In the genomic region with DNA sequence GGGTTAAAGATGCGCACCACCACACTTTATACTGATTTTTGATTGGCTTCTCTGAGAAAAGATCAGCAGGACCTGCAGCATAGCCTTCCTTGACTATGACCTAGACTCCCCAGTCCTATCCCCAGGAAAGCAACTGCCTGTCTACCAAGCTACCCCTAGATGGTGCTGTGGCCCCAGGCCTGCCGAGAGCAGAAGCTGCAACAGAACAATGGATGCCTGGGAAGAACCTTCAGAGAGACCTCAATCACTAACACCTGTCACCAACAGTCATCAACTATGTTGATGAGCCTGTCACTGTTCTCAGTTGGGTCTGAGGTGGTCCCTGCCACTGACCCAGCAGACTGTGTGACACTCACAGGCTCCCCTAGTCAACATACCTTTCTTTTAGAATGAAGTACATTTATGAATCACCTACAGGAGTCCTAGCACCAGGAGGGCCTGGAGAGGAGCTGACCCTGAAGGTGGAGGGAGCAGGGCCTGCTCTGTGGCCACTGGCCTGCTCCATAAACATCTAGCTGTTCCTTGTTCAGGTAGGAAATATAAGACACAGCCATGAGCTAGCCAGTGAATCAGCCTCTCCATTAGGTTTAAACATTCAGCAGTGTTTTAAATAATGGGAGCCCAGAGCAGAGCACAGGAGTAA, we compare ENCODE assay signal across 8 mouse cellular contexts. TPM values are rescaled to one million over a fixed set of nuclear protein-coding genes. Genes with fewer than 3 reads are reported as not detected.
DNase-seq lines count a peak whose midpoint lies in the region; ATAC-seq lines count a peak whose summit lies in the region.

No protein-coding gene starts in this region.

- no peak for DNase-seq in frontal cortex, postnatal 14 days (ENCODE audit: low spot score in 2 of 2)
- DNase-seq in adrenal gland, postnatal 10 days, result peak; percentile 80
- peak; percentile 71 for DNase-seq in embryo, embryonic 9.5 days (ENCODE audit: extremely low spot score)
- DNase-seq in heart, postnatal 14 days, result peak; percentile 78 to 80
- DNase-seq in kidney, postnatal 4 days, result peak; percentile 76 to 83
- DNase-seq in lung, postnatal 4 days, result peak; percentile 68 to 80
- DNase-seq in right cerebral cortex, postnatal 10 days (ENCODE audit: low spot score in 2 of 2), result peak; percentile 73 to 80

- intact Hi-C loops in heart, postnatal 14 days (cut with DNase I), result loop anchor here (1.0 to 5.0 kb wide), 4 partner anchors 33 to 198 kb away; partner anchors contain the start of genes Capn15 and Decr2

- peak; percentile 89 for ATAC-seq in frontal cortex, adult (ENCODE audit: low TSS enrichment)

RNA-seq across cellular contexts. Expression of gene Wfikkn1, which starts 13.4 kb away (rescaled TPM):
- 1 to 10 TPM in 1 of 2 experiments, under 1 TPM in 1; 0.78 to 2.7 TPM for total RNA-seq in adrenal gland, postnatal 10 days (2021)
- total RNA-seq in heart, postnatal 14 days (2021), result under 1 TPM; 0.91 to 1.00 TPM

RNA-seq across cellular contexts. Expression of gene Mettl26, which starts 19.2 kb away (rescaled TPM):
- total RNA-seq in adrenal gland, postnatal 10 days (2021), result 10 to 100 TPM; 66.8 to 69.2 TPM
- 10 to 100 TPM; 11.3 to 13.2 TPM for total RNA-seq in heart, postnatal 14 days (2021)

RNA-seq across cellular contexts. Expression of gene Rab40c, which starts 25.4 kb away (rescaled TPM):
- total RNA-seq in adrenal gland, postnatal 10 days (2021), result 10 to 100 TPM; 16.9 to 25.6 TPM
- 10 to 100 TPM; 14.4 to 20.0 TPM for total RNA-seq in heart, postnatal 14 days (2021)

RNA-seq across cellular contexts. Expression of gene Mcrip2, which starts 25.5 kb away (rescaled TPM):
- 100 to 1,000 TPM; 319 to 366 TPM for total RNA-seq in adrenal gland, postnatal 10 days (2021)
- 100 to 1,000 TPM; 226 to 230 TPM for total RNA-seq in heart, postnatal 14 days (2021)

RNA-seq across cellular contexts. Expression of gene Wdr90, which starts 32.8 kb away (rescaled TPM):
- 10 to 100 TPM; 17.5 to 24.1 TPM for total RNA-seq in adrenal gland, postnatal 10 days (2021)
- 1 to 10 TPM; 5.2 to 5.7 TPM for total RNA-seq in heart, postnatal 14 days (2021)

Comparison
In these comparisons a context has a peak if more than half of its experiments do, and no peak if none do; other contexts are left out.
1. DNase-seq: peak in adrenal gland, postnatal 10 days (single experiment), embryo, embryonic 9.5 days (single experiment), heart, postnatal 14 days (2 of 2), kidney, postnatal 4 days (2 of 2), lung, postnatal 4 days (2 of 2) and right cerebral cortex, postnatal 10 days (2 of 2); none in frontal cortex, postnatal 14 days (0 of 2).
2. RNA of gene Mettl26, which starts 19.2 kb away (total RNA-seq): 66.8 to 69.2 TPM in adrenal gland, postnatal 10 days; 11.3 to 13.2 TPM in heart, postnatal 14 days; every median in the first group is over 4 times any median in the second.